Mouse (Mus musculus) frontal cortex, postnatal 36 days (tissue): Measurements from ENCODE around the gene Gpr152.
"Not testable (repeated sequence)": the region's sequence is repeated elsewhere in the genome, so short reads cannot be mapped to it uniquely, and the experiment has no call there.

Experiments used
- DNase-seq, 2 experiments: peaks; one replicate each; pipeline ENCODE4 v3.0.0; 2022; ENCODE audit warnings: low spot score in 2 of 2

Gene Gpr152

DNA sequence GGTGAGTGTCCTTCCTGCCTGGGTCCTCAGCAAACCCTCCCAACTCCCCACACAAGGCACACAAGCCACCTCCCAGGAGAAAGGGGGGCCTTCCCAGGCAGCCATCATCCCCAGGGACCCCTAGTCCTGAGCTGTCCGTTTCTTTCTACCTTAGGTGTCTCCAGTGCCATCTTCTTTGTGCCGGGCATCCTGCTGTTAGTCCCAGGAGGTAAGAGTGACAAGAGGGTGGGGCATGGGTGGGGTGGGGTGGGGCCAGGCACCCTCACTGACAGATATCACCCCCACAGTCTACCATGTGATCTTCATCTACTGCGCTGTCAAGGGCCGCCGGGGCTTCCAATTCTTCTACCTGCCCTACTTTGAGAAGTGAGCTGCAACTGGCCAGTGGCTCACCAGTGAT, 8.5 kb upstream of the Gpr152 start:
- DNase-seq, result no peak

DNA sequence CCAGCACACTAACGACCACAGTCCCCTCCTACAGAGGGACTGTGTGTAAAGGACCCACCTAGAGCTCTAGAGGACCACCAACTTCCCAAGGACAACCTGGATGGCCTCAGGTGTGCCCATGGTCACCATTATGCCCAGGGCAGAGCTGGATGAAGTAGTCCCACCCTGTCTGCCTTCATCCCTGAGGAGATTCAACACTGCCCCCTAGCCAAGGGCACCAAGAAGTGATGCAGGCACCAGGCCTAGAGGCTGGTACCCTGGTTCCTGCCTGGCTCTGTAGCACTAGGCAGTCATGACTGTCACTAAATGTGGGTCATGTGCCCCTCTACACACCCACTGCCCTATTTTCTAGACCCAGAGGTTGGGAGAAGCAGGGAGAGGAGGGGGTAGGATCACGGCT, 7.8 kb upstream of the Gpr152 start:
- no peak for DNase-seq

DNA sequence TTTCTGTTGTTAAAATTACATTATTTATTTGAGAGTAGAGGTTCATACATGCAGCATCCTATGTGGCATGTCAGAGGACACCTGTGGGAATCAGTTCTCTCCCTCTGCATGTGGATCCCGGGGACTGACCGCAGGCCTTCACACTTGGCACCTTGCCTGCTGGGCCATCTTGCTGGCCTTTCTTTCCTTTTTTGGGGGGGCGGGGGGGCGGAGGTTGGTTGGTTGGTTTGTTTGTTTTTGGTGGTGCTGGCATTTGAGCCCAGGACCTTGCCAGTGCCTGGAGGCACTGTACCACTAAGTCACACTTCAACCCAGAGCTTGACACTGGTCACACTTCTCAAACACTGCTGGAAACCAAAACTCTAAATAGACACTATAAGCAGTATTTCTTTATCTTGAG, 5.2 kb upstream of the Gpr152 start:
- no peak for DNase-seq

DNA sequence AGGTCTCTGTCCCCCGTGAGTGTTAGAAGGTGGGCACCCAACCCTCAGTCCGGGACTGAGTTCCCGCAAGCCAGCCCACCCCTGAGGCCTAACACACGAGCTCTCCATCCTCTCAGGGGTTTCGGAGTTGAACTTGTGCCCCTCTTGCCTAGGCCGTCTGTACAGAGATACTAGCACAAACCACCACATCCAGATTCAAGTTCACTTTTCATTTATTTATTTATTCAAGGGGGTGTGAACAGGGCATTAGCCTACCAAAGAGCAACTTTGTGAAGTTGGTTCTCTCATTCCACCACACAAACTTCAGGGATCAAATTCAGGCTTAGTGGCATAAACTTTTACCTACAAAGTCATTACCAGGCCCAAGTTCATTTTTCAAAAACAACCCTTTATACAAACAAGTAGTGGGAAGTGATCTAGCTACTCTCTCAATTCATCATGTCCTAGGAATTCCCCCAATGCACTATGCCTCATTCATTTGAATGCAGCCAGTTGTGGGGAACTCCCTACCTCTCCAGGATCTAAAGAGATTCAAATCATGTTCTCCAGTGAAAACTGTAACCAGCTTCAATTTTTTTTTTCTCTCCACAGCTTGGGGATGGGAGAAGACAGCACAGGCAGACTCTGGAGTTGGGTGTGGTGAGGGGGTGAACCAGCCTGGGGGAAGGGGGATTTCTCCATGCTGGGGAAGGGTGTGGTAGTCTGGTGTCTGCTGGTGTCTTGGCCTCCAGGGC, 4.2 kb upstream of the Gpr152 start:
- DNase-seq, result not testable (repeated sequence)

DNA sequence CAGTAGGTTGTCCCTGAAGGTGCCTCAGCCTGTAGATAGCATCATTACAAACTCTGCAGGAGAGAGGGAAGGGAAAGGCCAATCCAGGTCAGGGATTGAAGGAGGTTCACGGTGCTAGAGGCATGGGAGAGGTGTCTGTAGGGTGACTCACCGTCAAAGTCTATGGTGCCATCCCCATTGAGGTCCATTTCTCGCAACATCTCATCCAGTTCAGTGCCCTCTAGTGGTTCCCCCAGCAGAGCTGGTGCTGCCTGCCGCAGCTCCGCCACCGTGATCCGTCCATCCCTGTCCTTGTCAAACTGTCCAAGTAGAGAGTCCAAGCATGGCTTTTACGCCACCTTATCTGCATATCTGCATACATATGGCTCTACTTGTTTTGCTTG, 3.6 kb upstream of the Gpr152 start:
- not testable (repeated sequence) for DNase-seq

DNA sequence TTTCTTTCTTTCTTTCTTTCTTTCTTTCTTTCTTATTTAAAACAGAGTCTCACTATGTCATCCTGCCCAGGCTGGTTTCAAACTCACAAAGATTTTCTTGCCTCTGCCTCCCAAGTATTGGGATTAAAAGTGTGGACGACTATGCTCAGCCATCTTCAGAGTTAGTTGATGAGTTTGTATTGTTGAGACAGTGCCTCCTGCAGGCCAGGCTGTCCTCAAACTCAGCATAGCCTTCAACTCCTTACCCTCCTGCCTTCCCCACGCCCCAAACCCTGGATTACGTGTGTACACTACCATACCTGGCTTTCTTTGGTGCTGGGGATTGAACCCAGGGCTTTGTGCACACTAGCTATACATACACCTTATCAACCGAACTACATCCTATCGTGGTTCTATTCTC, 3.1 kb upstream of the Gpr152 start:
- no peak for DNase-seq

DNA sequence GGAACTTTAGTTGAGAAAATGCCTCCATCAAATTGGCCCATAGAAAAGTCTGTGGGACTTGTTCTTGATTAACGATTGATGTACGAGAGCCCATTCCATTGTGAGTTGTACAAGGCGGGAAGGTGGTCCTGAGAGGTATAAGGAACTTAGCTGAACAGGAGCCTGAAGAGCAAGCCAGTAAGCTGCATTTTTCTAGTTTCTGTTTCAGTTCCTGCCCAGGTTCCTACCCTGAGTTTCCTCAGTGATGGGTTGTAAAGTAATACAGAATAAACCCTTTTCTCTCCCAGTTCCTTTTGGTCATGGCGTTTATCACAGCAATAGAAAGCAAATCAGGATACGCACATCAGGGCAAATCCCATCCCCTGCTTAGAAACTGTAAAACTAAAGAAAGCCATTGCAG, 1.7 kb upstream of the Gpr152 start:
- no peak for DNase-seq

DNA sequence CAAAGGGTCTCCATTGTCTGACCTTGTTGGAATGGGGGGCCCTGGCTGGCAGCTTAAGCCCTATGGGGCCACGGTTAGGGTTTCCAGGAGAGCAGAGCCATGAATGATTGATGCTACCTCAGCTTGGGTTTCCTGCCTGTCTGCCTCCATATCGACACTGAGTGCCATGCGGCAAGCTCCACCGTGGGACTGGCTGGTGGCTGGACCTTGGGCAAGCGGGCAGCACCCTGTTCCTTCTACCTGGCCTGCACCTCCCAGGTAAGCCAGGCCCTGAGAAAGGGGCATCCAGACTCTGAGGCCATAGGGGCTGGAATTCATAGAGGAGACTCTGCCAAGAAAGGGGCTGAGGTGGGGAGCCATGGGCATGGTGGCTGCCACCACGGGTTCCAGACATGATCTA, 560 bp downstream of the Gpr152 start:
- DNase-seq, result no peak

DNA sequence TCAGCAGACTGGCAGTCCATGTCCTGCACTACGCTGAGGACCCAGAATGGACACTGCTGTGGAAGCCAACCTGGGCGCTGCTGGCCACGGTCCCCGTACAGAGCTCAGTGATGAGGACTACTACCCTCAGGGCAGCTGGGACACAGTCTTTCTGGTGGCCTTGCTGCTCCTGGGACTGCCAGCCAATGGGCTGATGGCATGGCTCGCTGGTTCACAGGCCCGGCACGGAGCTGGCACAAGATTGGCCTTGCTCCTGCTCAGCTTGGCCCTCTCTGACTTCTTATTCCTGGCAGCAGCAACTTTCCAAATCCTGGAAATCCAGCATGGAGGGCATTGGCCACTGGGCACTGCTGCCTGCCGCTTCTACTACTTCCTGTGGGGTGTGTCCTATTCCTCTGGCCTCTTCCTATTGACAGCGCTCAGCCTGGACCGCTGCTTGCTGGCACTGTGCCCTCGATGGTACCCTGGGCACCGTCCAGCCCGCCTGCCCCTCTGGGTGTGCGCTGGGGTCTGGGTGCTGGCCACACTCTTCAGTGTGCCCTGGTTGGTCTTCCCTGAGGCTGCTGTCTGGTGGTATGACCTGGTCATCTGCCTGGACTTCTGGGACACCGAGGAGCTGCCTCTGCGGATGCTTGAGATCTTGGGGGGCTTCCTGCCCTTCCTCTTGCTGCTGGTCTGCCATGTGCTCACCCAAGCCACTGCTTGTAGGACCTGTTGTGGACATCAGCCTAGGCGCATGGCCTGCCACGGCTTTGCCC, 3.0 kb downstream of the Gpr152 start:
- DNase-seq, result no peak

DNA sequence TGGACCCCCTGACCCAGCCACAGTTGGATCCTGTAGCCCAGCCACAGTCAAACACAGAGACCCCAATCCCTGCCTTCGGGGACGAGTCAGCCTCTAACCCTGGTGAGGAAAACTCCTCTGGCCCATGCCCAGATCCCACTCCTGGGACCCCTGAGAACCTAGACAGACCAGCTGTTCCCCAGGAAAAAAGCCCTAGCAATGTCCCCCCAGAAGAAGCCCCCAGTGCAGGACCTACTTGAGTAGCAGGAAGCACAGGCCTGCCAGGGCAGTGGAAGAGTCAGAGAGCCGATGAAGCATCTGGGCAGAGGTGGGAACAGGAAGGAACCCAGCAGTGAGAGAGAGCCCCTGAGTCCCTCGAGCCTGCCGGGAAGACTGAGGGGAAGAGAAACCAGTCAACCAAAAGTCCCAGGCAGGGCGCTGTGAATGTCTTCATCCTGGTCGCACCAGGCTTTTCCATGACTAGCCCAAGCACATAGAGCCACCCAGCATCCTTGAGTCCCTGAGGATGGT, 4.2 kb downstream of the Gpr152 start, which contains the start of gene Cabp4:
TSS of gene Cabp4 (minus strand) at position 275 of the 510 bp plus-strand sequence.
- DNase-seq, result no peak

DNA sequence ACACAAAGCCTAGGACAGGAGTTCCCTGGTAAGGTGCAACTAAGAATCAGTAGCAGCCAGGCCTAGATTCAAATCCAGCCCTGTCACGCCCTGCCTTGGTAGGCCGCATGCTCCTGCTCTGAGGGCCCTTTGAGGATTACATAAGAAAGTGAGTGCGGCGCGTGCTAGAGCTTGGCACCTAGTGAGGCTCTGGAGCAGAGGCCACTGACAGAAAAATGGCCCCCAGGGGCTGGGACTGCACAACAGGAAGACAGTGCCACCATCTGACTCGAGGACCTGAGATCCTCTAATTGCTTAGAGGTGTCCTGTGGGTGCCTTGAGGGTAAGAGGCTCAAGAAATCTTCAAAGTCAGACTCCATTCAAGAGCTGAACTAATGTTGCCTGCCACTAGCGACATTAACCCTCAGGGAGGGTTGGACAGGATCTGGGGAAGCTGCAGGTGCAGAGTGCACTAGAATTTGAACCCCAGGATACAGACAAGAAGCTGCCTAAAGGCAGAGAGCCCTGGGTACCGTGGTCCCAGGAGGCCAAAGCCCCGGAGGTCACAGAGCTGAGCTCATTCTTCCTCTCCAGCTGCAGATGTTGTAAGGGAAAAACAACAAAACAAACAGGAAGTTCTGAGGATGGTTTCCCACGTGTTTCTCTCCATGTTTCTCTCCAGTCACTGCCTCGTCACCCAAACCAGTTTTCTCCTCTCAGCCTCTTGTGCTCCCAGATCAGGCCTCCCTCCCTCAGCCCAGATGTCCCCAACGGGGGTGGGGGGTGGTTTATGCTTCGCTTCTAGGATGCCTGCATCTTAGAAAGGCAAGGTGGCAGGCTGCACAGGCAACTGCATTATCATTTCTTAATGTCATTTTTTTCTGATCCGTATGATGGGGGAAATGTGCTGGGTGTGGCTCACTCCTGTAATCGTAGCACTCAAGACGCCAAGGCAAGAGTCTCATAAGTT, 5.2 kb downstream of the Gpr152 start:
- DNase-seq, result no peak

DNA sequence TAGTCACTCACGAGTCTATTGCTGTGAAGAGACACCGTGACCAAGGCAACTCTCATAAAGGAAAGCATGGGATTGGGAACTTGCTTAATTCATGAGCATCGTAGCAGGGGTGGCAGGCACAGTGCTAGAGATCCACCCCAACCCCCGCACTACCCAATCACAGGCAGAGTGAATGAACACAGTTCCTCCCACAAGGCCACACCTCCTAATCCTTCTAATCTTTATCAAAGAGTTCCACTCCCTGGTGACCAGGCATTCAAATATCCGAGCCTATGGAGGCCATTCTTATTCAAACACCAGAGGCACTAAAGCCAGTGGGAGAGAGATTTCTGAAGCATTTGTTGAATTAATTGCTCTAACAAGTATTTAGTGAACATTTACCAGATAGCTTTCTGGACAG, 6.3 kb downstream of the Gpr152 start:
- DNase-seq, result no peak

DNA sequence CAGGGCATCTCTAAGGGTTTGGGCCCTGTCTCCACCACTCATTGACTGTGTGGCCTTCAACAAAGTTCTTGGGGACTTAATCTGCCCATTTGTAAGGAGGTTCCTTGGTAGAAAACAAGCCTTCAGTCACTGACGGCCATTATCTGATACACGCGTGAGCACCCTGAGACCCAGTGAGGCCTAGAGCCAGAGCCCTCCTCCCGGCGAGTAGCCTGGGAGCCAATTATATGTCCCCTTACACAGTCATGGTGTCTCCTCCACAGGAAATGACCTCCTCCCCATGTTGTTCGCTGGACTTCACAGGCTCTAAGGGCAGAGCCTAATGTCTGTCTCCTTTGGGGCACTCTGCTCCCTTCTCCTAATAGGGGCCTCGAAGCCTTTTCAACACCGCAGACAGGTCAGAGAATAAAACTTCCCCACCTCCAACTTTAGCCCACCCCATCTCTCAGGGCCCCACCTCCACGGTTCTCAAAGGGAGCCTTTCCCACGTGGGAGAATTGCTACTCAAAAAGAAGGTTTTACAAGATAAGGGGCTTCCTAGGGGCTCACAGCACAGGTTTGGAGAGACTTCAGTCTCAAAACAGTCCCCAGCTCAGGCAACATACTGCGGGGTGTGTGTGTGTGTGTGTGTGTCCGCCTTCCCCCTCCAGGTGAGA, 6.9 kb downstream of the Gpr152 start:
- DNase-seq, result no peak

DNA sequence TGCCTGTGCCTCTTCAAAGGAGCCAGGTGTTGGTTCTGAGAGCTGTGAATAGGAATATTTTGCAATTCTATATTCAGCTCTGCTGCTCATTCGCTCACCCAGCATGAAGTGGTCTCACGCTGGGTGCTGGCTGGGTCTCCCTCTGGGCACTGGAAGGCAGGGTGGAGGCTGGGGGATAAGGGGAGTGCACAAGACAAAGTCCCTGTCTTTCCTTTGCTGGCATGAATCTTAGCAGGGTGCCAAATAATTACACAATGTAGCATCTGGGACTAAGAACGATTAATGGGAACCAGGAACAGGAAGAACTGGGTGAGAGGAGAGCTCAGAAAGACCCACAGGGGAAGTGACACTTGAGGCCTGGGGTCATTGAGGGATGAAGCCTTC, 7.4 kb downstream of the Gpr152 start:
- DNase-seq, result no peak

DNA sequence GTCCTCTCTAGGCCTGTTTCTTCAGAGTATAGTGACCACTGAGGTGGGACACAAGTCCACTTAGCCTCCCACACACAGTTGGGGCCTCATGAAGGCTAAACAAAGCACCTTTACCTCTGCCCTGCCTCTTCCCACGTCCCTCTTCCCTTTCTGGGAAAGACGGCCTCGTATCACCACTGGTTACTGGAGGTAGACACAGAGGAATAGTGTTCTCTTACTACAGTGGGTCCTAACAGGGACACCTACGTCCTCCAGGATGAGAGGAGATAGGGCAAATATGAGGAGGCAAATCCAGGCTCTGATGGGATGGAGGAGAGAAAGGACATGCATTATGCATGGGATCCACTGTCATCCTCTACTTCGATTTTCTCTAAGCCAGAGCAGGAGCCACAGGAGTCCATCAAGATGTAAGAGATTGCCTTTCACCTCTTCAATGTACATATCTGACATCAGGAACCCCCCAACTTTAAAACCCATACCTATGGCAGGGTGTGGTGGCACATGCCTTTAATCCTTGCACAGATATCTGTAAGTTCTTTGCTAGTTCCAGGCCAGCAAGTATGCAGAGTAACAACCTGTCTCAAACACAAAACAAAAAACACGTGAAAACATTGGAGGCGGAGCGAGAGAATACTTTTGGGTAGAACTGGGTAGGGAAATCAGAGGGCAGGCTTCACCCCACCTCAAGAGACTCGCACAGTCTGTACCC, 8.3 kb downstream of the Gpr152 start:
- no peak for DNase-seq

DNA sequence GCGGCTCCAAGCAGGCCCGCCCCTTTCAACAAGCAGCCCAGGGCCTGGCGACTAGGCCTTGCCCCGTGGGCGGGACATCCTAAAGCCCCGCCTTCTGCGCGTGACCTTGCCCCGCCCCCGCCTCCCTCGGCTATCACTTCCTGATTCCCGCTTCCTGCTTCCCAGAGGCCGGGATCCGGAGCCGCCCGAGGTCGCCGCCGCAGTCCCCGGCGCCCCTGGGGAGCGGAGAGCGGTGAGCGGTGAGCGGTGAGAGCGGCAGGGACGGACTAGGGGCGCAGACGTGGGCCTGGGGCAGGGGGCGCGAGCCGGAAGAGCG, 8.9 kb downstream of the Gpr152 start, which contains the start of gene Coro1b:
TSS of gene Coro1b (plus strand) at position 129 of the 316 bp plus-strand sequence.
- peak; percentile 91 to 95 for DNase-seq

DNA sequence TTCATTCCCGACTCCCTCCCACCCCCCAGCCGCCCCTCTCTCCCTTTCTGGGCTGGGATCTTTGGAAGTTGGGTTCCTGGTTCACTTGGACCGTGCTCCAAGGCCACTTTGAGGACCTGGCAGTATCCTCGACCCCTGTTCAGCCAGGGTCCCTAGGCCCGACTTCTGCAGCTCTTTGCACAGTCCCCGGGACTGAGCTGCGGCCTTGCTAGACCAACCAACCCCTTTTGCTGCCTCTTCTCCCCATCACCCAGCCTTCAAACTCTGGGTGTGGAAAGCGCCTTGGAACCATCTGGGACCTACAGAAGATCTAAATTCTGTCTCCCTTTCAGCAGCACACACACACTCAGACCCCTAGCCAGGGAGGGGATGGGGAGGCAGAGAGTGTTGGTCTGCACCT, 9.2 kb downstream of the Gpr152 start:
- no peak for DNase-seq

DNA sequence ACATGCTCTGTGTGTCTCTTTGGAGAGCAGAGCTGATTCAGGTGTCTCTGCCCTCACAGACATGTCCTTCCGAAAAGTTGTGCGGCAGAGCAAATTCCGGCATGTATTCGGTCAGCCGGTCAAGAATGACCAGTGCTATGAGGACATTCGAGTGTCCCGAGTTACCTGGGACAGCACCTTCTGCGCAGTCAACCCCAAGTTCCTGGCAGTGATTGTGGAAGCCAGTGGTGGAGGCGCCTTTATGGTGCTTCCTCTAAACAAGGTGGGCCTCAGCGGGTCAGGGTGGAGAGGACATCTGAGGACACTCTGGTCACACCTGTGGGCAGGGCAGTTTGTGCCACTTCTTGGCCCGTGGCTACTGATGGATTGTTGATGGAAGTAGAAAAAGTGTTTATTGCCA, 9.7 kb downstream of the Gpr152 start:
- DNase-seq, result no peak

DNA sequence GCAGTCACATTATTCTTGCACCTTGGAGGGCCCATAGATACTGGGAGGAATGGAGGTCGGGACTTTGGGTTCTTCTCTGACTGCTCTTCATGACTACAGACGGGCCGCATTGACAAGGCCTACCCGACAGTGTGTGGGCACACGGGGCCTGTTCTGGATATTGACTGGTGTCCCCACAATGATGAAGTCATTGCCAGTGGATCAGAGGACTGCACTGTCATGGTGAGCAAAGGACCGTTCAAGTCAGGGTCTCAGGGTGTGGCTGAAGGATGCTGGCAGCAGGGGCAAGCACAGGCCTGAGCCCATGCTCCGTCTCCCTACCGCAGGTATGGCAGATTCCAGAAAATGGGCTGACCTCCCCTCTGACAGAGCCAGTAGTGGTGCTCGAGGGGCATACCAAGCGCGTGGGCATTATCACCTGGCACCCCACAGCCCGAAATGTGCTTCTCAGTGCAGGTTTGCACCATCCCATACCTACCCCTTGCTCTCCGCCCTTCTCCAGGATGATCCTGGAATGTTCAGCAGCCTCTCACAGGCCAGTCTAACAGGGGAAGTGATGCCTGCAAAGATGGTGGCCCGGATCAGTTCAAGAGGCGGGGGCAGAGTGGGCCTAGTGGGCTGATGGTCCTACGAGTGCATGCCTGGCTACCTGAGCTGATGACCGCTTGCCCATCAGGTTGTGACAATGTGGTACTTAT, 10.3 kb downstream of the Gpr152 start:
- no peak for DNase-seq
